Mouse (Mus musculus) heart, adult 2 months (tissue): ENCODE measurements around the gene Ak1.

Source experiments
- CTCF ChIP-seq: fragments of 200-600 bp; IDR thresholded peaks from 2 replicates; pipeline ENCODE4 v1.8.1; 2022; ENCODE audit warnings: antibody characterized with exemption, mild to moderate bottlenecking, moderate library complexity
- EP300 ChIP-seq: fragments of 200-500 bp; IDR thresholded peaks from 2 replicates; pipeline ENCODE4 v1.6.1; 2011; ENCODE audit warnings: low read depth, low read length, control low read depth; ENCODE audit not compliant: insufficient read depth
- POLR2A ChIP-seq: fragments of 200-500 bp; IDR thresholded peaks from 2 replicates; pipeline ENCODE4 v1.6.1; 2011; ENCODE audit warnings: mild to moderate bottlenecking, low read depth, low read length, control low read depth; ENCODE audit not compliant: insufficient read depth

DNA sequence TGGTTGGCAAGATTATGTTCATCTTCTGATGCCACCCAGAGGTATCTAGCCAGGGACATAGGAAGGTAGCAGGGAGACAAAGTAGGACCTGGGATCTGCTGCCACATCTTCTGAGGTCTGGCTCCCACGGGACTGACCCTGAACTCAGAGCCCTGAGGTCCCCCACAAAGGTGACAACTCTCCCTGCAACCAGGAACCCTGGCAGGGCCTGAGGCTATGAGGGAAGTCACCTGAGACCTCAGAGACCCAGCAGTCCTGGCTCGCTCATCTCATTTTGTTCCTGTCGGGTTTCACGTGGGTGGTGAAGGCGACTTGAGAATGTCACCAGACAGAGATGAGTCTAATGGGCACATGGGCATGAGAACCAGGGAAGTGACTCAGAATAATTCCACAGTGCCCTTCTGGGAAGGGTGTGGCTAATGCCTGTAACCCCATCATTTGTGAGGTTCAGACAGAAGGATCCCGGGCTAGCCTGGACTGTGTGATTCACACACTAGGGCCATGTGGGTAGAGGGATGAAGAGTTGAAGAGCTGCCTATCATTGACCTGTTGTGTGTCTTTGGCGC, 36.3 kb upstream of the Ak1 start:
- TF ChIP-seq EP300: no peak
- no peak for TF ChIP-seq CTCF
- no peak for TF ChIP-seq POLR2A
